Mouse (Mus musculus) retina, postnatal 7 days (tissue): ENCODE results near the gene Tnfrsf12a.
A peak's percentile ranks its signal among the peaks of the same experiment; 100 is the strongest.

Source experiments
- DNase-seq: peaks from one replicate; pipeline ENCODE4 v3.0.0-alpha.2; 2012; ENCODE audit warnings: low read depth, low spot score

Gene Tnfrsf12a

DNA sequence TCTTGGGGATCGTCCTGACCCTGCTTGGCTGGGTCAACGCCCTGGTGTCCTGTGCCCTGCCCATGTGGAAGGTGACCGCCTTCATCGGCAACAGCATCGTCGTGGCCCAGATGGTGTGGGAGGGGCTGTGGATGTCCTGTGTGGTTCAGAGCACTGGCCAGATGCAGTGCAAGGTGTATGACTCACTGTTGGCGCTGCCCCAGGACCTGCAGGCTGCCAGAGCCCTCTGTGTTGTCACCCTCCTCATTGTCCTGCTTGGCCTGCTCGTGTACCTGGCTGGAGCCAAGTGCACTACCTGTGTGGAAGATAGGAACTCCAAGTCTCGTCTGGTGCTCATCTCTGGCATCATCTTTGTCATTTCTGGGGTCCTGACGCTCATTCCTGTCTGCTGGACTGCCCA, 3.8 kb upstream of the Tnfrsf12a start:
- DNase-seq, result no peak

DNA sequence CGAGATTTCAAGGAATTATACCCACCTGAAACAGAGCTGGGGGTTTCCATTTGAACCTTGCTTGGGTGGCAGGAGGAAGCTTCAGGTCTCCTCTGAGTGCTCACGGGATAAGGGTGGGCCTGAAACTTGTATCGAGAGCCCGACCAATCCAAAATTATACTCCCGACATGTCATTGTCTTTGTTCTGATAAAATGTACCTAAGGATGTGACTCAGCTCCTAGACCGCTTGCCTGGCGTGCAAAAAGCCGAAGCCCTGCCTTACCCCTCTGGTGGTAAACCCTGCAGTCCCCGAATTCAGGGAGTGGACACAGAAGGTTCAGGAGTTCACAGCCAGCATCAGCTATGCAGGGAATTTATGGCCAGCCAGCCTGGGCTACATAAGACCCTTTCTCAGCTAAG, 3.1 kb upstream of the Tnfrsf12a start:
- DNase-seq, result no peak

DNA sequence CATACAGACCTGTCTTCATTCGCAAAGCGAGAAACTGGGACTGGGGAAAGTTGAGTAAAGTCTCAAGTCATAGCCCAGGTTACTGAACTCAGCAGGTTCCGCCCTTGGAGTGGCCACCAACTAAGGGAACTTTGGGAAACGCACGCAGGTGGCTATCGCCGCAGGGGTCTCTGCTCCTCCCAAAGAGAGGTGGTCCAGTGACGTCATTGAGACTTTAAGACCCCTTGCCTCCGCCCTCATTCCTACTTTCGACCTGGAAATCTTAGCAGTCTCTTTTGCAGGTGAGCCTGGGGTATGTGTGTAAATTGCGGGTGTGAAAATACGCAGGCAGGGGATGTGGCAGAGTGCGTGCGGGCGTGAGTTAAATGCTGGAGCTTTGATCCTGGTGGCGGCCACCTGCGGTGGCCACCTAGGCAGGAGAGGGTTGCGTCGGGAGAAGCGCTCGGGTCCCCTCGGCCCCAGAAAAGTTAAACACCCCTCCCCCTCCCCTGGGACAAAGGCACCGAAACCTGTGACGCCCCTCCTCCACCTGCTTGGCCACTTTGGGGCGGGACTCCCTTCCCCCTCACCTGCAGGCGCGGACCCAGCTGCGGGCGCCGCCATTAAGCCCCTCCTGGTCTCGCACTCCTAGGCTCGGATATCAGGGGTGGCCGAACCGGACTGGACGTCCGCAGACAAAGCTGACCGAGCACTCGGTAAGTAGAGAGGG, 2.0 kb upstream of the Tnfrsf12a start, which contains the start of gene Cldn6:
Cldn6 (plus strand) TSS at position 123 of the 709 bp plus-strand sequence.
- no peak for DNase-seq

- DNase-seq, result no peak
Observed at GRCm38 (mm10) chr17:23676473-23677031, 716 bp downstream of the Tnfrsf12a start.

- no peak for DNase-seq
Observed at GRCm38 (mm10) chr17:23675564-23676281, 1.5 kb downstream of the Tnfrsf12a start.

DNA sequence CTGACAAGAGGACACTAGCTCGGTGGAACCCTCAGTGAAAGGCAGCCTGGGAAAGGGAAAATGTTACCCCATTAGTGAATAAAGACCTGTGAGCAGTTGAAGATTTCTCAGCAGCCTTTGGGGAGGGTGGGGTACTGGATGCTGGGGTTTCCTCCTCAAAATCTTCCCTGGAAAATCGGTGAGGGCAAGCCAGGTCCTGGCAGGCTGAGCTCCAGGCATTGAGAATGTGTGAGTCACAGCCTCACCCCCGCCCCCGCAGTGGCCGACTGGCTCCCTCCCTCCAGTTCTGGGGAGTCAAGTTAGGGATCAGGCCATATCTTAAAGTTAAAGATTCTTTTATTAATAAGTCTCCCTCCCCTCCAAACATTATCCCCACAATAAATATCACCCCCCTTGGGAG, 2.1 kb downstream of the Tnfrsf12a start:
- no peak for DNase-seq

GRCm38 (mm10) chr17:23674271-23674952, 2.9 kb downstream of the Tnfrsf12a start:
- no peak for DNase-seq

- DNase-seq, result peak; percentile 87
Observed at GRCm38 (mm10) chr17:23673424-23674073, 3.7 kb downstream of the Tnfrsf12a start, which contains the start of the genes Hcfc1r1 and Thoc6. Hcfc1r1 (plus strand) TSS chr17:23673596. Thoc6 (minus strand) TSS chr17:23673882.

DNA sequence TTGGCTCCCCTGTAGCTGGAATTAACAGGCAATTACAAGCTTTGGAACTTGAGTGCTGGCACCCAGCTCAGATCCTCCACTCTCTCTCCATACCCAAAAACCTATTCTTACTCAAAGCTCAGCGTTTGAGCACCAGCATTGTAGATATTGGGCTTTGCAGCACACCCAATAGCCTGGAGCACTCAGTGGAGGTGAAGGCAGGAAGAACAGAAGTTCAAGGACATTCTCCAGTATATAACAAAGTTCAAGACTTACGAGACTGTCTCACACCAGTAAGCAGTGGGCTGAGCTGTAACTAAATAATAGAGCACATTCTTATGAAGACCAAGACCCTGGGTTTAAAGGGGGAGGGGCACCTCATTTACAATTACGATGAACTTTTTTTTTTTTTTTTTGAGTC, 4.5 kb downstream of the Tnfrsf12a start:
- no peak for DNase-seq

GRCm38 (mm10) chr17:23671519-23671918, 5.7 kb downstream of the Tnfrsf12a start:
- DNase-seq, result no peak

GRCm38 (mm10) chr17:23670516-23671074, 6.7 kb downstream of the Tnfrsf12a start:
- DNase-seq, result no peak

DNA sequence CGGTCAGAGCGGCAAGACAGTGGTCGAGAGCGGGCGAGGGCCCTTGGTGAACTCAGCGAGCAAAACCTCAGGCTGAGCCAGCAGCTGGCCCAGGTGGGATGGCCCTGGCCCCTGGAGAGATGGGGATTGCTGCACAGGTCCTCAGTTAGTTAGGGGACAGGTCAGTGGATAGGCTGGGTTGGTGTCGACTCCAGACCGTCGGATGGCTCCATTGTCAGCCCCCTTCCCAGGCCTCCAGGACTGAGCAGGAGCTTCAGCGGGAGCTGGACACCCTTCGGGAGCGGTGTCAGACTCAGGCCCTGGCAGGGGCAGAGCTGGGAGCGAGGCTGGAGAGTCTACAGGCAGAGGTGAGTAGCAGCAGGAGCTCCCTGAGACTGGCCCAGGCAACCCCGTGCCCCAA, 11.8 kb downstream of the Tnfrsf12a start:
- no peak for DNase-seq

DNA sequence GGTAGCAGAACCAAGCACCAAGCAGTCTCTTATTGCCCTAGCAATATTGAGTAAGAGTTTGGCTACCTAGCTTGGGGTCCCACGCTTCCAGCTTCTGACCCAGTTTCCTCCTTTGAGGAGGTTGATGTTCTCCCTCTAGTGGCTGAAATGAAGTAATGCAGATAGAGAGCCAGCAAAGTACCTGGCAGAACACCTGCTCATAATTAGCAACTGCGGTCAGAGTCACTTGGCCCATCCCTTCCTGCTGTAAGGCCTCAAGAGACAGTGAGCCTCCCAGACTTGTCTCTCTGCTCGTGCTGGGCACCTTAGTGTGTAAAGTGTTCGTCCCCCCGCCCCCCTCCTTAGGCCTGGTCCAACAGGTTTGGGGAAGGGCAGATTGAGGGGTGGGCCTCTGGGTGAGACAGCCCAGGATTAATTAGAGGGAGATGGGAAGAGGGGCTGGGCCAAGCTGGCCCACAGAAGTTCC, 12.7 kb downstream of the Tnfrsf12a start:
- peak; percentile 28 for DNase-seq

DNA sequence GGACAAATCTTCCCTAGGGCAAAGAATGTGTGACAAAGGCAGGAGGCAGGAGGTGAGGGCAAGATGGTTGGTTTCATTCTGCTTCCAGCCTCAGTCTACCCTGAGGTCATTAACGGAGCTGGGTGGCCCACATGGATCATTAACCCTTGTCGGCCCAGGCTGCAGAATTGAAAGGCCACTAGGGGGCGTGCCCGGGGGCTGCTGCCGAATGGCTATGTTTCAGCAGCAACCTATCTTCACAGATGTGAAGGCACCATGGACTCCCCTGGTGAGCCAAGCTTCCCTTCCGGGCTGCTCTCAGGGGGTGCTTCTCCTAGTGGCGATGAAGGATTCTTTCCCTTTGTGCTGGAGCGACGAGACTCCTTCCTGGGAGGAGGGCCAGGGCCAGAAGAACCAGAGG, 15.7 kb downstream of the Tnfrsf12a start:
- DNase-seq, result no peak

DNA sequence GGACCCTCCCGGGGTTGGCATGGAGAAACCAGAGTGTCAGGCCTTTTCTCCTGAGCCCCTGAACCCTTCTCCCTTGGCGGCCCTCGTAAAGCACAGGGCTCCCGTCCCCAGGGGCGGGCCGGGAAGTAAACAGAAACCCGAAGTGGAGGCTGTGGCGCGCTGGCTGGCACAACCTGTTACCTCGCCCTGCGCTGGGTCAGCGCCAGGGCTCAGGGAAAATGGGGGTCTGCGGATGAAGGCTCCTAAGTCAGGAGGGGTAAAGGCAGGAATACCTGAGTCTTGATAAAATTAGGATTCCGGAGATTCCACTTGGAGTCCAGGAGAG, 16.4 kb downstream of the Tnfrsf12a start:
- DNase-seq, result no peak

- no peak for DNase-seq
Observed at GRCm38 (mm10) chr17:23660117-23660875, 17.0 kb downstream of the Tnfrsf12a start, which contains the start of gene Bicdl2. Bicdl2 (plus strand) TSS chr17:23660506.

DNA sequence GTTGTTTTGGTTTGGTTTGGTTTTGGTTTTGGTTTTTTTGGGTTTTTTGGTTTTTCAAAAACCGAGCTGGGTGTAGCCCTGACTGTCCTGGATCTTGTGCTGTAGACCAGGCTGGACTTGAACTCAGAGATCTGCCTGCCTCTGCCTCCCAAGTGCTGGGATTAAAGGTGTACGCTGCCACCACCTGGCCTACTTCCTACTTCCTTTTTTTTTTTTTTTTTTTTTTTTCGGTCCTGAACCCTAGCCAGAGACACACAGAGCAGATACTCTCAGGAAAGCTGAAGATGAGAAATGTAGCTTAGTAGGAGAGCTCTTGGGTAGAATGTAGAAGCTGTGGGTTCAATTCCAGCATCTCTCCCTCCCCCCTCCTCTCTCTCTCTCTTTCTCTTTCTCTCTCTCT, 18.8 kb downstream of the Tnfrsf12a start:
- no peak for DNase-seq

- DNase-seq, result no peak
Observed at GRCm38 (mm10) chr17:23654410-23654809, 22.9 kb downstream of the Tnfrsf12a start.

DNA sequence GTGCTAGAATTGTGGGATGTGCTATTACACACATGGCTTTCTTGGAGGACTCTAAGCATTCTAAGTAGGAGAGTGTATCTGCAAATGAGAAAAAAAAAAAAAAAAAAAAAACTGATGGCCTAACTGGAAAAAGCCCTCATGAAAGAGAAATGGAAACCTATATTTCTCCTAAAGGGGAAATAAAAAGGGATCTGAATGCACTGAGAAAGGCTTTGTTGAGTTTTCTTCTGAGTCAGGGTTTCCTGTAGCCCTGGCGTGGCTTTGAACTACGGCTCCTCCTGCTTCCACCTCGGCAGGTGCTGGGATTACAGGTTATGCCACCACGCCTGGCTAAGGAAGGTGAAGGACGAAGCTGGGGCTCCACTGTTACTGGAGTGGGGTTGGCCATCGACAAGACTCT, 23.3 kb downstream of the Tnfrsf12a start:
- no peak for DNase-seq

DNA sequence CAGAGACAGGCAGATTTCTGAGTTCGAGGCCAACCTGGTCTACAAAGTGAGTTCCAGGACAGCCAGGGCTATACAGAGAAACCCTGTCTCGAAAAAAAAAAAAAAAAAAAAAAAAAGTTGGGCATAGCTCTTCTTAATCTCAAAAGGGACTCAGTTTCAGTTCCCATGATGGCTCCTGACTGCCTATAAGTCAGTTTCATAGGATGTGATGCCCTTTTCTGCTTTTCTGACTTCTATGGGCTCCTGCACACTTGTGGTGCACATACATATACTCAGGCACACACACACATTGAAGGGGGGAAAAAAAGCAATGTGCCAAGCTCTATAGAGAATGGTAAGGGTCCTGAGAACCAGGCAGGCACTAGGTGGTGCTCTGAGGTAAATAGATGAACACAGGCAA, 23.9 kb downstream of the Tnfrsf12a start:
- DNase-seq, result no peak
